Mouse (Mus musculus): ENCODE results near the gene Grip2. TPM values are rescaled to one million over a fixed set of nuclear protein-coding genes. Genes with fewer than 3 reads are reported as not detected.

Gene Grip2
- polyA plus RNA-seq, 1 experiment from 2014 or later: 2.1 TPM

- Histone ChIP-seq H3K27me3 (no peaks in the 10 kb centered on the region), H3K4me1 (no peaks in the 10 kb centered on the region), H3K36me3 (no peaks in the 10 kb centered on the region), H3K27ac (replicated peaks) (no peak overlapping the region), H3K4me2 (replicated peaks) (no peak overlapping the region), H3K9me3 (no peaks in the 10 kb centered on the region), H3K9ac (replicated peaks) (no peak overlapping the region), H3K4me3 (no peak overlapping the region)
- no peak for ATAC-seq (ENCODE audit: low FRiP score, low read depth)
- WGBS: 86% methylated on average over 9 of the region's 9 CpGs
Observed at GRCm38 (mm10) chr6:91788311-91788798, 38.7 kb downstream of the Grip2 start.

- no peaks in the 10 kb centered on the region for H3K9me3 ChIP-seq
- H3K4me3 ChIP-seq: no peak overlapping the region
- H3K27ac ChIP-seq (replicated peaks): no peak overlapping the region
- WGBS: 93% methylated on average over 3 of the region's 3 CpGs
- no peaks in the 10 kb centered on the region for H3K36me3 ChIP-seq
- no peak overlapping the region for H3K9ac ChIP-seq (replicated peaks)
- H3K4me1 ChIP-seq: no peaks in the 10 kb centered on the region
- no peak overlapping the region for H3K4me2 ChIP-seq (replicated peaks)
- no peak for ATAC-seq (ENCODE audit: low FRiP score, low read depth)
- no peaks in the 10 kb centered on the region for H3K27me3 ChIP-seq
Observed at GRCm38 (mm10) chr6:91785018-91785417, 42.0 kb downstream of the Grip2 start.

GRCm38 (mm10) chr6:91779206-91779605 is 47.8 kb downstream of the Grip2 start:
- H3K36me3 ChIP-seq: no peaks in the 10 kb centered on the region
- H3K9ac ChIP-seq (replicated peaks): no peak overlapping the region
- H3K4me1 ChIP-seq: no peaks in the 10 kb centered on the region
- WGBS: 73% methylated on average over 8 of the region's 9 CpGs
- peaks cover 4% of the 10 kb centered on the region; the same call in 1 of the 2 replicates for H3K27me3 ChIP-seq
- no peak overlapping the region for H3K27ac ChIP-seq (replicated peaks)
- H3K9me3 ChIP-seq: no peaks in the 10 kb centered on the region
- no peak overlapping the region for H3K4me2 ChIP-seq (replicated peaks)
- no peak for ATAC-seq (ENCODE audit: low FRiP score, low read depth)
- H3K4me3 ChIP-seq: no peak overlapping the region

- H3K4me1 ChIP-seq: no peaks in the 10 kb centered on the region
- peak; percentile 83 for ATAC-seq (ENCODE audit: low FRiP score, low read depth)
- 17% methylated on average over 9 of the region's 9 CpGs for WGBS
- H3K9me3 ChIP-seq: no peaks in the 10 kb centered on the region
- no peak overlapping the region for H3K4me3 ChIP-seq
- no peak overlapping the region for H3K4me2 ChIP-seq (replicated peaks)
- no peak overlapping the region for H3K27ac ChIP-seq (replicated peaks)
- peaks cover 4% of the 10 kb centered on the region; the same call in 1 of the 2 replicates for H3K27me3 ChIP-seq
- H3K36me3 ChIP-seq: no peaks in the 10 kb centered on the region
- no peak overlapping the region; the same call in 1 of the 2 replicates for H3K9ac ChIP-seq (replicated peaks)
Observed at GRCm38 (mm10) chr6:91776543-91776942, 50.5 kb downstream of the Grip2 start.

- H3K4me1 ChIP-seq: no peaks in the 10 kb centered on the region
- H3K27me3 ChIP-seq: peaks cover 4% of the 10 kb centered on the region; the same call in 1 of the 2 replicates
- no peak overlapping the region for H3K27ac ChIP-seq (replicated peaks)
- H3K36me3 ChIP-seq: no peaks in the 10 kb centered on the region
- no peak overlapping the region for H3K4me2 ChIP-seq (replicated peaks)
- H3K9ac ChIP-seq (replicated peaks): no peak overlapping the region
- peaks cover 5% of the 10 kb centered on the region; the same call in 1 of the 2 replicates for H3K9me3 ChIP-seq
- no peak for ATAC-seq (ENCODE audit: low FRiP score, low read depth)
- no peak overlapping the region for H3K4me3 ChIP-seq
- 86% methylated on average over 5 of the region's 5 CpGs for WGBS
Observed at GRCm38 (mm10) chr6:91773951-91774350, 53.1 kb downstream of the Grip2 start.

- 88% methylated on average over 8 of the region's 8 CpGs for WGBS
- no peak overlapping the region for H3K27ac ChIP-seq (replicated peaks)
- peaks cover 5% of the 10 kb centered on the region; the same call in 1 of the 2 replicates for H3K9me3 ChIP-seq
- no peak overlapping the region for H3K9ac ChIP-seq (replicated peaks)
- ATAC-seq (ENCODE audit: low FRiP score, low read depth): no peak
- no peak overlapping the region for H3K4me3 ChIP-seq
- no peak overlapping the region for H3K4me2 ChIP-seq (replicated peaks)
- H3K27me3 ChIP-seq: no peaks in the 10 kb centered on the region
- H3K36me3 ChIP-seq: no peaks in the 10 kb centered on the region
- no peaks in the 10 kb centered on the region for H3K4me1 ChIP-seq
Observed at GRCm38 (mm10) chr6:91767550-91767949, 59.5 kb downstream of the Grip2 start.

- 85% methylated on average over 9 of the region's 9 CpGs for WGBS
- H3K27ac ChIP-seq (replicated peaks): no peak overlapping the region
- no peak for ATAC-seq (ENCODE audit: low FRiP score, low read depth)
- no peaks in the 10 kb centered on the region for H3K27me3 ChIP-seq
- H3K4me2 ChIP-seq (replicated peaks): no peak overlapping the region
- no peaks in the 10 kb centered on the region for H3K4me1 ChIP-seq
- no peak overlapping the region for H3K4me3 ChIP-seq
- no peak overlapping the region for H3K9ac ChIP-seq (replicated peaks)
- H3K36me3 ChIP-seq: peaks cover 23% of the 10 kb centered on the region
- no peaks in the 10 kb centered on the region for H3K9me3 ChIP-seq
Observed at GRCm38 (mm10) chr6:91762051-91762742, 64.9 kb downstream of the Grip2 start.

- 0 out of 2 replicates have a peak overlapping the region, but pooled peaks have one; percentile 17 for H3K9ac ChIP-seq (replicated peaks)
- H3K4me1 ChIP-seq: no peaks in the 10 kb centered on the region
- no peaks in the 10 kb centered on the region for H3K27me3 ChIP-seq
- 79% methylated on average over 12 of the region's 12 CpGs for WGBS
- no peak overlapping the region for H3K4me2 ChIP-seq (replicated peaks)
- no peaks in the 10 kb centered on the region for H3K9me3 ChIP-seq
- H3K4me3 ChIP-seq: no peak overlapping the region
- peaks cover 78% of the 10 kb centered on the region for H3K36me3 ChIP-seq
- H3K27ac ChIP-seq (replicated peaks): no peak overlapping the region
- no peak for ATAC-seq (ENCODE audit: low FRiP score, low read depth)
Observed at GRCm38 (mm10) chr6:91754845-91755244, 72.2 kb downstream of the Grip2 start.

GRCm38 (mm10) chr6:91754098-91754497 is 73.0 kb downstream of the Grip2 start:
- Histone ChIP-seq H3K27ac (replicated peaks) (no peak overlapping the region), H3K27me3 (no peaks in the 10 kb centered on the region), H3K4me1 (no peaks in the 10 kb centered on the region), H3K4me2 (replicated peaks) (no peak overlapping the region), H3K9me3 (peaks cover 1% of the 10 kb centered on the region; the same call in 1 of the 2 replicates), H3K9ac (replicated peaks) (0 out of 2 replicates have a peak overlapping the region, but pooled peaks have one; percentile 17), H3K4me3 (no peak overlapping the region), H3K36me3 (peaks cover 77% of the 10 kb centered on the region)
- ATAC-seq (ENCODE audit: low FRiP score, low read depth): no peak
- WGBS: 50% methylated on average over 6 of the region's 6 CpGs

- ATAC-seq (ENCODE audit: low FRiP score, low read depth): no peak
- Histone ChIP-seq H3K4me3 (no peak overlapping the region), H3K9ac (replicated peaks) (no peak overlapping the region), H3K36me3 (peaks cover 78% of the 10 kb centered on the region), H3K4me1 (no peaks in the 10 kb centered on the region), H3K27me3 (no peaks in the 10 kb centered on the region), H3K9me3 (peaks cover 3% of the 10 kb centered on the region; the same call in 1 of the 2 replicates), H3K27ac (replicated peaks) (no peak overlapping the region), H3K4me2 (replicated peaks) (no peak overlapping the region)
- 48% methylated on average over 8 of the region's 8 CpGs for whole genome bisulfite sequencing
Observed at GRCm38 (mm10) chr6:91752884-91753283, 74.2 kb downstream of the Grip2 start.

- ATAC-seq (ENCODE audit: low FRiP score, low read depth): no peak
- peaks cover 77% of the 10 kb centered on the region for H3K36me3 ChIP-seq
- 71% methylated on average over 3 of the region's 3 CpGs for WGBS
Observed at GRCm38 (mm10) chr6:91750976-91751375, 76.1 kb downstream of the Grip2 start.

GRCm38 (mm10) chr6:91746776-91747175 is 80.3 kb downstream of the Grip2 start:
- Histone ChIP-seq H3K27me3 (no peaks in the 10 kb centered on the region), H3K4me2 (replicated peaks) (no peak overlapping the region), H3K9me3 (peaks cover 3% of the 10 kb centered on the region; the same call in 1 of the 2 replicates), H3K9ac (replicated peaks) (no peak overlapping the region), H3K4me3 (no peak overlapping the region), H3K27ac (replicated peaks) (no peak overlapping the region), H3K4me1 (no peaks in the 10 kb centered on the region), H3K36me3 (peaks cover 82% of the 10 kb centered on the region)
- WGBS: 84% methylated on average over 5 of the region's 5 CpGs
- no peak for ATAC-seq (ENCODE audit: low FRiP score, low read depth)

More at GRCm38 (mm10) chr6:91750976-91751375, 76.1 kb downstream of the Grip2 start:
- no peaks in the 10 kb centered on the region for H3K27me3 ChIP-seq
- no peak overlapping the region for H3K4me2 ChIP-seq (replicated peaks)
- no peak overlapping the region for H3K4me3 ChIP-seq
- no peak overlapping the region for H3K27ac ChIP-seq (replicated peaks)
- no peak overlapping the region for H3K9ac ChIP-seq (replicated peaks)
- peaks cover 3% of the 10 kb centered on the region; the same call in 1 of the 2 replicates for H3K9me3 ChIP-seq
- H3K4me1 ChIP-seq: no peaks in the 10 kb centered on the region
